Mouse (Mus musculus) pancreas, adult 10 weeks (tissue): Measurements from ENCODE around the gene Nat14. TPM values are rescaled to one million over a fixed set of nuclear protein-coding genes. Genes with fewer than 3 reads are reported as not detected.

Experiments
- polyA plus RNA-seq: library from polyadenylated mRNA; stranded (reverse); fragments of 350-450 nt; fragmentation: Illumina TruSeq; extraction: RNeasy Lipid Tissue Mini Kit (QIAGEN cat#74804); gene quantifications from one replicate; pipeline ENCODE4 v1.2.3, GENCODE M21; 2015; ENCODE audit warnings: low read depth, low replicate concordance; ENCODE audit not compliant: insufficient read depth

Nat14 gene
- polyA plus RNA-seq = 4.6 TPM

DNA sequence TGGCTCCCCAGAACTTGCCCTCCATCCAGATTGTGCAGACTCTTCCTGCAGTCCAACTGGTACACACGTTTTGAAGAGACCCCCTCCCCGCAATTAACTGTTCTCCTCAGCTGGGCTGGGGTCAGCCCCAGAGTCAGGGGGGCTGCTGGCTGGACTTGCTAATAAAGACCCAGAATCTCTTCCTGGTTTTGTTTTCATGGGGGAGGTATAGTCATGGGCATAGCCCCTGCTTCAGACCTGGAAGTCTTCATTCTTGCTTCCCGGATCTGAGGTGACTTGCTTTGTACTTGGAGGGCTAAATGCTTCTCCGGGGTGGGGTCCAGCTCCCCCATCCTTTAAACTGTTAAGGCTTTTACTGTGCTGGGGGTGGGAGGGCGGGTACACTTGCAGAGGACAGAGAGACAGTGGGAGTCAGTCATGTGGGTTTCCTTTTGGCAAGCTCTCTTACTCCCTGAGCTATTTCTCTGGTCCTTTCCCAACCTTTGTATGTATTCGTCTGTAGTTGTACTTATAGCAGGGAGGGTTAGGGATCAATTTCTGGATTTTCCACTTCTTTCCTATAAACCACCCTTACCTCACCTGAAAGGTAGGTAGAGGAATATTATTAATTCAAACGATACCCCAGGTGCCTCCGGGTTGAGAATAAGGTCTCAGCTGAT is at the start of gene Nat14:
TSS of gene Nat14 (plus strand) at position 205 of the 659 bp plus-strand sequence.

DNA sequence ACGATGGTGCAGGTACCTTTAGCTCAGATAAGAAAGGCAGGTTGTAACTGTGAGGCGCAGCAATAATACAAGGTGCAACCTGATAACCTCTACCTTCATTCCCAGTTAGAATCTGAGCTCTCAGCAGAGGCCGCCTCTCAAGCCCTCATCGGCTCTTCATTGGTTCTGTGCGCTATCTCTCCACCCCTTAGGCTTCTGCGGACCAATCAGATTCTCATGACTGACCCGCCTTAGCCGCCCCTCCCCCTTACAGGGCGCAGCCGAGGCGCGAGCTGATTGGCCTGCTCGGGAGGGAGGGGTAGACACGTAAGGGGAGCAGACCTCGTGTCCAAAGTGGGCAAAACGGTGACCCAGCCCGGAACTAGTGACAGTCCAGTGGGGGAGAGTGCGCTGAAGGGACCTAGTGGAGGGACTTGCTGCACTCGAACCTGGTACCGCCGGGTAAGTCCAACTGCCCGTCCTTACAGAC is 45.0 kb upstream of the Nat14 start, which contains the start of gene Isoc2a:
TSS of gene Isoc2a (plus strand) at position 401 of the 469 bp plus-strand sequence.

DNA sequence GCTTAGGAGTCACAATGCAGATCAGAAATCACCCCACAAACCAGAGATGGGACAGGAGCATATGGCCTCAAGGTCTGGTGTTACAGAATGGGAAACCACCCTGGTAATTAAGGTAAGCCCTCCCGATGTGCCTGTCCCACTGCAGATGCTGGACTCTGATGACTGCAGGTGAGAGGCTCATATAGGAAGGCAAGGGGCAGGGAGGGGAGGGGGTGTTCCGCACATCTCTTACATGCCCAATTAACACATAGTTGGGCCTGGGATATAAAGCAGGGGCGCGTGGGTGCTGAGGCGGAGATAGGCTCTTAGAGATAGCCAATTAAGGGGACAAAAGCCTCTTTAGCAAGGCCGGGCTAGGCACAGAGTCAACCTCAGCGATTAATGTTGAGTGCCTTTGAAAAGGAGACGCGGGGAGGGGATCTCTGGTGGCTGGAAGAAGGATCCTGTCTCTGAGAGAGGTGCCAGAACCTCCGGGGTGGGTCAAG is 15.3 kb upstream of the Nat14 start, which contains the start of gene Gm36210:
TSS of gene Gm36210 (minus strand) at position 51 of the 485 bp plus-strand sequence.

DNA sequence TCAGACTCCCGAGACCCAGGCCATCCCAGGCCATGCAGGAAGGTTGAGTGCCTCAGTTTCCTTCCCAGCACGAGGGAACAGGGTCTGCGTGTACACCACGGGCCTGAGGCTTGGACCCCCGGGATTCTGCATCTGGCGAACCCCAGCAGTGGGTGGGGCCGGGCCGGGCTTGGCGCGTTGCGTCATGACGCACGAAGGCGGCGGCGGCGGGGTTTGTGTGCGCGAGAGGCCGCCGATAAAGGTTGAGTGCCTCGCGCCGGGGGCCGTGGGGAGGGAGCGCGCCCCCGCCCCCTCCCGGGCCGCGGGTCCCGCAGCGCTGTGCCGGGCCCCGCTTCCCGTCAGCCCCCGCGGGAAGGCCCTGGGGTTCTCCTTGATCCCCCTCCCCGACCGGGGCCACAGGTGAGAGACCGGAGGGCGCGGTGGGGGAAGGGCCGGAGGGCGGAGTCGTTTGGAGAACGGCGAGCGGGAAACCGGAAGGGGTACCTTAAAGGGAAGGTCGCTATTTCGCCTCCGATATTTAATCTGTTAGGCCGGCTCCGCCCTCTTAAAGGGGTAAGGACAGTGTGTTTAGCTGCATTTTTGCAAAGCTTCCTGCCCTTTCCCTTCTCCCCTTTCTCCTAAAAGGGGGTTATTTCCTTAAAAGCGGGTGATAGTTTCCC is 6.7 kb upstream of the Nat14 start, which contains the start of gene Zfp628:
TSS of gene Zfp628 (plus strand) at position 211 of the 659 bp plus-strand sequence.

DNA sequence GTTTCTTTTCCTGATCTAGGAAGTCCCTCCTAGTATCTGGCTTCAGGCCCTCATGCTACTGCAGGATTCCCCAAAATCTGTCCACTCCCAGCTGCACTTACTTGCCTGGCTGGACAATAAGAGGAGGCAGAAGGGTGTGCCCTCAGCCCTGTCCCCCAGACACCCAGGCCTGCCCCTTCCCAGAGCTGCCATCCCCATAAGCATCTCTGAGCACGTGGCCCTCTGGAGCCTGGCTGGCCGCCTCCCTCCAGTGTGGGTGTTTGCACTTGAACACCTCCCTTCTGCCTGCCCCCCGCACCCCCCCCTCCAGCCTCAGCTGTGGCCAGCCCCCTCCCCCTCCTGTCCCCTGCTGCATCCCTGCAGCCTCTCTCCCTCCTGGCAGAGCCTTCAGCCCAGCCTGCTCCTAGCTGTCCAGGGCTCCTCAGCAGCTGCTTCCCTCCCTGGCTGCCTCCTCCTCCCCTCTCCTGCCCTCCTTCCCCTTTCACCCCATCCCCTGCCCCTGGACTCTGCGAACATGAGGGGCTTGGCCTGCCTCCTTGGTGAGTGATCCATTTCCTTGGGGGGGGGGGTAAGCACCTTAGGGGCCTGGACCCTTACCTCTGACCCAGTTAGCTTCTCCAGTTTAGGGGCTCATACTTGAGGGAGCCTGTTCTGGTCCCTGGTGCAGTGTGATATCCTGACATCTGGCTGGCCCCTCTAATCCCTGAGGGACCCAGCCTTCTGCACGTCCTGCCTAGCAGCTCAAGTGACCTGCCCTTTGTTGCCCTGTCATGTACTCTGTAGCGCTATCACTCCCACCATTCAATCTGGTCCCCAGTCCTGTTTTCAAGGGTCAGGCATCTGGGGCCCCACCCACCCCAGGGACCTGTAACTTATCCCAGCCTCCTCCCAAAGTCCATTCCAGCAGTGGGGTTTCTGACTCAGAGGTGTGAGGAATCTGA is 3.9 kb downstream of the Nat14 start, which contains the start of gene Ssc5d:
TSS of gene Ssc5d (plus strand) at position 345 of the 941 bp plus-strand sequence.

DNA sequence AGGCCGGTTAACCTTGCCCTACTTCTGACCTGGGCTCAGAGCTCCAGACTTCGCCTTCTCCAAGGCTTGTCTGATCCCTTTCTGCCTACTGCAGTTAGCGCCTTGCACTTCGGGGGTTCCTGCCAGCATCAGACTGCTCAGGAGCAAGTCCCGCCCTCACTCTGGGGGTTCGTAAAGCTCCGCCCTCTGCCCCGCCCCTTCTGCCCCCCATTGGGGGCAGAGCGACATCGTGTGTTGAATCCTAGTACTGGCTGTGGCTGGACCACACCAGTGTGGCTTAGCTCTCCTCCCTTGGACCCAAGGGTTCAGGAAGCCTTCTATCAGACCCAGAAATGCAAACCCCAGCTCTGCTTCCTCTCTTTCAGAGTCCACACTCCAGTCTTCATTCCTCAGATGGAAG is 42.4 kb downstream of the Nat14 start, which contains the start of gene Sbk2:
TSS of gene Sbk2 (minus strand) at position 135 of the 400 bp plus-strand sequence.

DNA sequence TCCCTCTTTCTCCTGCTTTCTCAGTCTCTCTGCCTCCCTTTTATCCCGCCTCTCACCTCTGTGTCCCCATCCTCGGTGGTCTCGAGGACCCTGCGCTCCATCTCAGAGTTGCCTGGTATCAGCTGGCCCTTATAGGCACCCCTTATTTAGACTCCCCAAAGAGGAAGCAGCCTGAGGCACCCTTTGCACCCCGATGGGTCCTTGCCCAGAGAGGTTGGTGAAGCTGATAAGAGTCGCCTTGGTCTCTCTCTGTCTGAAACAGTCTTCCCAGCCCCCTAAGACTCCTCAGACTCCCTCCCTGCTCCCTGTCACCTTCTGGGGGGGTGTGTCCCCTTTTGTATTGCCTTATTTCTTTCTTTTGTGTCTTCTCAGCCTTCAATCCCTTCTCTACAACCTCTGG is 49.2 kb downstream of the Nat14 start, which contains the start of gene Sbk3:
TSS of gene Sbk3 (minus strand) at position 101 of the 400 bp plus-strand sequence.

Other genes starting within 250 kb of the Nat14 start
- gene Hspbp1, start 237.0 kb upstream of the Nat14 start, polyA plus RNA-seq = 10.8 TPM
- gene Brsk1, start 231.4 kb upstream of the Nat14 start, polyA plus RNA-seq = 2.4 TPM
- gene Tmem150b, start 196.8 kb upstream of the Nat14 start, polyA plus RNA-seq = not detected
- gene Kmt5c, start 181.9 kb upstream of the Nat14 start, polyA plus RNA-seq = 21.1 TPM
- 5.7 TPM for gene Cox6b2, start 168.9 kb upstream of the Nat14 start, polyA plus RNA-seq
- gene Fam71e2, start 150.7 kb upstream of the Nat14 start, polyA plus RNA-seq = not detected
- gene Il11, start 139.2 kb upstream of the Nat14 start, polyA plus RNA-seq = not detected
- not detected for gene Tmem190, start 139.1 kb upstream of the Nat14 start, polyA plus RNA-seq
- 8.4 TPM for gene Tmem238, start 132.4 kb upstream of the Nat14 start, polyA plus RNA-seq
- gene Rpl28, start 129.2 kb upstream of the Nat14 start, polyA plus RNA-seq = 480 TPM
- 16.8 TPM for gene Ube2s, start 109.4 kb upstream of the Nat14 start, polyA plus RNA-seq
- gene Shisa7, start 77.3 kb upstream of the Nat14 start, polyA plus RNA-seq = 0.30 TPM
- gene Isoc2b, start 51.8 kb upstream of the Nat14 start, polyA plus RNA-seq = 12.2 TPM
- 9.6 TPM for gene Isoc2a, start 44.9 kb upstream of the Nat14 start, polyA plus RNA-seq
- not detected for gene Gm36210, start 15.5 kb upstream of the Nat14 start, polyA plus RNA-seq
- 1.4 TPM for gene Zfp628, start 6.8 kb upstream of the Nat14 start, polyA plus RNA-seq
- 1.2 TPM for gene Ssc5d, start 3.8 kb downstream of the Nat14 start, polyA plus RNA-seq
- gene Sbk2, start 42.4 kb downstream of the Nat14 start, polyA plus RNA-seq = not detected
- not detected for gene Sbk3, start 49.1 kb downstream of the Nat14 start, polyA plus RNA-seq
- gene Zfp579, start 74.1 kb downstream of the Nat14 start, polyA plus RNA-seq = 41.7 TPM
- gene Zfp524, start 92.4 kb downstream of the Nat14 start, polyA plus RNA-seq = 7.4 TPM
- gene Fiz1, start 92.7 kb downstream of the Nat14 start, polyA plus RNA-seq = 6.8 TPM
- gene Gm44973, start 93.5 kb downstream of the Nat14 start, polyA plus RNA-seq = not detected
- 5.3 TPM for gene Zfp865, start 98.3 kb downstream of the Nat14 start, polyA plus RNA-seq
- not detected for gene Ccdc106, start 98.5 kb downstream of the Nat14 start, polyA plus RNA-seq
- not detected for gene 4632433K11Rik, start 112.1 kb downstream of the Nat14 start, polyA plus RNA-seq
- gene Zfp784, start 116.4 kb downstream of the Nat14 start, polyA plus RNA-seq = 0.63 TPM
- 2.1 TPM for gene Zfp580, start 129.5 kb downstream of the Nat14 start, polyA plus RNA-seq
- 46.4 TPM for gene U2af2, start 140.1 kb downstream of the Nat14 start, polyA plus RNA-seq
- gene Epn1, start 158.2 kb downstream of the Nat14 start, polyA plus RNA-seq = 53.1 TPM
- gene Rfpl4, start 194.9 kb downstream of the Nat14 start, polyA plus RNA-seq = not detected
- gene Rasl2-9, start 203.9 kb downstream of the Nat14 start, polyA plus RNA-seq = not detected
- gene Vmn1r55, start 227.6 kb downstream of the Nat14 start, polyA plus RNA-seq = not detected